Mouse (Mus musculus): Measurements from ENCODE around the gene BC016579.

- no peak for TF ChIP-seq GATA1 (IDR thresholded peaks at IDR 0.05; ENCODE audit: low read length)
- no peak for TF ChIP-seq TAL1 (IDR thresholded peaks at IDR 0.05; ENCODE audit: low read length)
Measured at GRCm38 (mm10) chr16:45613247-45613646, 40.6 kb downstream of the BC016579 start.

Data from erythroblast, embryonic 14.5 days (primary cell).